Mouse (Mus musculus) adrenal gland, adult (tissue): ENCODE measurements around the gene Dohh.

Experiments used
- DNase-seq, 2 experiments: peaks; one replicate each; pipeline ENCODE4 v3.0.0; 2022 to 2023; ENCODE audit warnings: low spot score in 1 of 2; ENCODE audit not compliant: inconsistent age in 2 of 2

Dohh gene

DNA sequence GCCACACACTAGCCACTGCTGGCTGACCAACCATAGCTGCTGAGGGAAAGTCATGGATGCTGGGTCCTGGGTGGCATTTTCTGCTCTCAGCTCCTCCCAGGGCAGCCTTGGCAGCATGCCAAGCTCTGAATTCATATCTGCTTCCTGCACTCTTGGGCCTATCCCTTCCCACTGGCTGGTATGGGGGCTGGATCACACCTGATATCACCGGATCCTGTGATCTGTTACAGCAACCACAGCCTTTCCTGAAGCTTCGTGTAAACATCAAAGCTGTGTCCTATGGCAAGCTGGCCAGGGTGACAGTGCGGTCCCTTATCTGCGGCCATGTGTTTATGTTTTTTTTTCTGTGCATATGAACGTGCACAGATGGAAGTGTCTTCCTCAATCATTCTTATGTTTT lies 2.2 kb upstream of the Dohh start:
- no peak for DNase-seq

DNA sequence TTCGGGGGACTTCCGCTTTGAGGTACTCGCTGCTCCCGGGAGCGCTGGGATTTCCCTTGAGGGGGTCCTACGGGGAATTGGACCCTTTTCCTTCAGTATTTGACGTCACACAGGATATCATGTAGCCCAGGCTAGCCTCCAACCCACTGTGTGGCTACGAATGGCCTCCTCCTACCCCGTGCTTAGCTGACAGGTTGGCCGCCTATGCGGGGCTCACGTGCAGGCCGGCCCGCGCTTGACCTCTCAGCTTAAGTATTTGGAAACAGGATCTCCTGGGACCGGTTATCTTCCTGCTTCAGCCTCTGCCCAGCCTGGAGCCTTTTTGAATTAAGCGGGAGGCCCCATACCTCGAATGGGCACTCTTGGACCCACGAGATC lies 366 bp downstream of the Dohh start:
- no peak for DNase-seq

DNA sequence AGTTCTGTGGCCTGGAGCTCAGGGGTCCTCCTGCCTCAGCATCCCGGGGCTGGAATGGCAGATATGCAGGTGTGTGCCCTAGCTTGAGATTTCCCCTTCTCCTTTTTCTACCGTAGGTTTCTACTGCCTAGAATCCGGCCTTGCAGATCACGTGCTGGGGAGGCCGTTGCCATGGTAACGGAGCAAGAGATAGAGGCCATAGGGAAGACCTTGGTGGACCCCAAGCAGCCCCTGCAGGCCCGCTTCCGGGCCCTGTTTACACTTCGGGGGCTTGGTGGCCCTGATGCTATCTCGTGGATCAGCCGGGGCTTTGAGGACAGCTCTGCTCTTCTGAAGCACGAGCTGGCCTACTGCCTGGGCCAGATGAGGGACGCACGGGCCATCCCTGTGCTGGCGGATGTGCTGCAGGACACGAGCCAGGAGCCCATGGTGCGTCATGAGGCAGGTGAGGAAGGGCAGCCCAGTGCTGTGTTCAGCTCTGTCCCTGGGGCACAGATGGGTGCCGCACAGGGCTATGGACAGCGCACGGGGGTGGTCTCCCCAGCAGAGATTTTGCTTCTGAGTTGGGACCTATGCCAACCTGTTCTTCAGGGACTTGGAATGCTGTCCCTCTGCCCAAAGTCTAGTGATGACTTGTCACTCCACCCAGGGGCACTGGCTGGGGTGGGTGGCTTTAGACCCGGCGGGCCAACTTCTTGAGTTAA lies 1.5 kb downstream of the Dohh start:
- peak; percentile 42 to 63 for DNase-seq

DNA sequence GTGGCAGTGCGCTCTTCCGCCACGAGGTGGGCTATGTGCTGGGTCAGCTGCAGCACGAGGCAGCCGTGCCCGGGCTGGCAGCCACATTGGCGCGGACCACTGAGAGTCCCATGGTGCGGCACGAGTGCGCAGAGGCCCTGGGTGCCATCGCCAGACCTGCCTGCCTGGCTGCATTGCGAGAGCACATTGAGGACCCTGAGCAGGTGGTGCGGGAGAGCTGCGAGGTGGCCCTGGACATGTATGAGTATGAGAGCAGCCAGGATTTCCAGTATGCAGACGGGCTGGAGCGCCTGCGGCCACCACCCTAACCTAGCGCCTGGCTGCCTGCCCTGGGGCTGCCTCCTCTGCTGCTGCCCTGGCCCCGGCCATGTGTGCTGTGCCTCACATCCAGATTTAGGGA lies 3.5 kb downstream of the Dohh start:
- no peak for DNase-seq

DNA sequence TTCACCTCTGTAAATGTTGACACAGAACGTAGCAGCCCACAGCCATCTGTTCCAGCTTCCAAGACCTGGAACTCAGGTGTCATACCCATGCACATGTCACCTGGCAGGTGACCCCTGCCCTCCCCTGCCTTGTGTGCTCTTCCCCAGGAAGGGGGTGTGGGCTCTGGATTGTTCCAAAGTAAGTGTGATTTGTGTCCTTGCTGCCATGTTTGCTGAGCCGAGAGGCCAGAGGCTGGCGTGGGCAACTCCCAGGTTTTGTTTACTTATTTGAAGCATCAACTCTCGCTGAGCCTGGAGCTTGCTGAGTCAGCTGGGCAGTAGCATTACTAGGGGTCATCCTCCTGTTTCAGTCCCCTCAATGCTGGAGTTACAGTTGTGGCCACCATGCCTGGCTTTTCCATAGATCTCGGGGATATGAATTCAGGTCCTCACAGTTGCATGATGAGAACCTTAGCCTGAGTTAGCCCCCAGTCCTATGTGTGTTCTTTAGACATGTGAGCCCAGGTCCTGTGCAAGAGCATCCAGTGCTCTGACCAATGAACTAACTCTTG lies 4.4 kb downstream of the Dohh start, which contains the start of gene Gm48552:
TSS of gene Gm48552 (plus strand) at position 501 of the 551 bp plus-strand sequence.
- DNase-seq, result no peak

DNA sequence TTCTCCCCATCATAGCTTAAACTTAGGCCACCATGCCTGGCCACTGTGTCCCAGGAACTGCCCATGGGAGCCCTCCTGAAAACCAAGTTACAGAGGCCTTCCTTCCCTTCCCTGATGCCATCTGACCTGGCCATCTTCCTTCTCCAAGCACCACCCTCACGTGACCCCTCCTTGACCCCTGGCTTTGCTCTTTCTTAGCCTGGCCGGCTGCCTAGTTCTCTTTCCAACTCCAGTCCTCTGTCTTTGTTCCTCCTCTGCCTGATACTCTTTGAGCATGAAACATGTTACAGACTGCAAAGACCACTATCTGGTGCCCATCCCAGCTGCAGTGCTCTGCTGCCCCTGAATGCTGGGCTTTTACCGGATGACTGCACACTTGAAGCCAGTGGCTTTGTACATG lies 5.1 kb downstream of the Dohh start:
- peak; percentile 69 to 85 for DNase-seq

DNA sequence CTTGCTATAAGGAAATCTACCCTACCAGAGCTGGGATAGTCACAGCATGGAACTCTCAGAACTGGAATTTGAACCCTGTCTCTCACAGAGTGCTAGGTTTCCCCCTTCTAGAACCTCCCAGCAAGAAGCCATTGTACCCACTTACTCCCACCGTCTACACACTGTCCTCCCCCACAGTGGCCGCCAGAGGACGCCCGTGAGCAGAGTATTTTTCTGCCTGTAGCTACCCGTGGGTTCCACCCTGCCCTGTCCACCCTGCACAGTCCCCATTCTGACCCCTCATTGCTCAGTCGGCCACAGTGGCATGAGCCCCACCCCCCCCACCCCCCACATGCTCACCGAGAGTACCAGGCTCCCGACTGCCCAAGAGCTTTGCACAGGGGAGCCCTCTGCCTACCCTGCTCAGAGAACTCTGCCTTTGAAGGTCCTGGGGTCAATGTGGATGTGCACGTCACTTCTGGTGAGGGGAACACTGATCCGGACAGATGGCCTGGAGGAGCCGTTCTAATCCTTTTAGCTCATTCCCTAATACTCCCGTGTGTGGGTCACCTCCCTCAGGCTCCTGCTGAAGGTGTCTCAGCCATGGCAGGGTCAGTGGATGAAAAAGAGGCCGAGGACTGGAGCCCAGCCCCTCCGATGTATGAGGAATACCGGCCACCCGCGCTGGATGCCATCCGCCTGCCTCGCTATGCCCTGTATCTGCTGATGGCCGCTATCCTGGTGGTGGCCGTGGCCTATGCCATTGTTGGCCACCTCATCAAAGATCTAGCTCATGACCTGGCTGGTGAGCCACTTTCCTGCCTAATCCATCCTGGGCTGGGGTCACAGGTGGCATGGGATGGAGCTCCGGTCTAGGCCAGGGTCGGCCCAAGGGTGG lies 5.8 kb downstream of the Dohh start:
- peak; percentile 76 to 93 for DNase-seq

DNA sequence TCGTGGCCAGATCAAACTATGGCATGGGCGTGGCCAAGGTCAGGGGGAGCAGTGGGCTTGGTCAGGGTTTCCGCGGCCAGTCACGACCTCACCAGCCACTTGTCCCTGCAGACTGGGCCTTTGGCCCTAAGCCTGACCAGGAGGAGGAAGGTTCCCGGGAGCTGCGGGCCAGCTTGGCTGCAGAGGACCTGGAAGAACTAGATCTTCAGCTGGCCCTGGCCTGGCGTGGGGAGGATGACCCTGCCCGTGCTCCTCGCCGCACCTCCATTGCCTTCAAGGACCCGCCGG lies 6.4 kb downstream of the Dohh start:
- DNase-seq, result peak in 1 of 2 experiments; percentile 64

DNA sequence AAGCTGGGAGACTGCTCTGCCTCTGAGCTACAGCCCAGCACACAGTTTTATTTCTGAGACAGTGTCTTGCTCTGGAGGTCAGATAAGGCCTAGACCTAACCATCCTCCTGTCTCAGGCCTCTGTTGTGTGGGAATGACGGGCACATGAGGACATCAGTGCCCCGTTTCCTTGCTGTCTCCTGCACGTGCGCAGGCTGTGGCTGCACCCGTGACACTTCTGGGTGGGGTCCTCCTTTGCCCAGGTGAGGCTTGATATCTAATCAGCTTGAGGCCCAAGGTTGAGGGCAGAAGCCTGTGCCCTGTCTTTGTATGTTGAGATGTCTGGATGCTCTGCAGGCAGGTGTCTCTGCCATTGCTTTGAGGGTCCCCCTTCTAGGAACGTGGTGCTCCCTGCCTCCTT lies 8.0 kb downstream of the Dohh start:
- DNase-seq, result no peak

DNA sequence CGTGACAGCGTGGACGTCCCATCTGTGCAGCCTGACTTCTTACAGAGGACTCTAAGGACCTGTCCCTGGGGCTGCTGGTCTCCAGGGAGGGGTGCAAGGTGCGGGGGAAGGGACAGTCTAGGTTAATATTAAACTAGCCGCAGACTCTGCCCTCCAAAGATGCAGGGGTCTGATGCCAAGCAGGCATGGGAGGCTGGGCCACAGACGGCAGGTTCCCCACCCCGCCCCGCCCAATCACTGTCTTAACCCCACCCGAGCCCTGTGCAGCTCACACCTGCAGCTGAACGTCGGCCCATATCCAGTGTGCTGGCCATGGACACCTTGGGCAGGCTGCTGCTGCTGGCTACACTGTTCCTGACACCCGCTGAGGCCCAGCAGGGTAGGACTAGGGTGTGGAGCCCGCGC lies 8.6 kb downstream of the Dohh start, which contains the start of gene Smim24:
TSS of gene Smim24 (plus strand) at position 271 of the 405 bp plus-strand sequence.
- DNase-seq, result no peak

DNA sequence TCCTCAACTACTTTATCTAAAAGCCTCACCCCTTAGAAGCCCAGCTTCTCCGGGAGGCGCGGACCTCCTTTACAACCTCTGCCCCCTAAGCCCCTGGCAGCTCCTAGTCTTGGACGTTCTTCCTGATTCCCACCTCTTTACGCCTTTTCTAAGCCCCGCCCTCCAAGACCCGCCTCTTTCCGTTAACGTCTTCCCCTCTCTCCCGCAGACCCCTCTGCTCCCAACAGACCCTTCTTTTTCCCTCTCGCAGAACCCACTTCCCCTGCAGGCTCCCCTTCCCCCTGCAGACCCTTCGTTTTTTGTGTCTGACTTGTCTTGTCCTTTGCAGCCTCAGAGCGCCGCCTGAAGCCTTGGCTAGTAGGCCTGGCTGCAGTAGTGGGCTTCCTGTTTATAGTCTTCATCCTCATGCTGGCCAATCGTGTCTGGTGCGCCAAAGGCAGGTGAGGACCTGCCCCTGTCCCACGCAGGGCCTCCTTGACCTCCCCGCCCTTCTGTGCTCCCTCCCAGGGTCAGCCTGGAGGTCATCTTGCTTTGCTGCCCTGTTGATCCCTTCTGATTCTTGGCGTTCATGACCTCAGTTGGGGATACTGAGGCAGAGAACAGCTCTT lies 9.3 kb downstream of the Dohh start:
- DNase-seq, result peak in 1 of 2 experiments; percentile 61

DNA sequence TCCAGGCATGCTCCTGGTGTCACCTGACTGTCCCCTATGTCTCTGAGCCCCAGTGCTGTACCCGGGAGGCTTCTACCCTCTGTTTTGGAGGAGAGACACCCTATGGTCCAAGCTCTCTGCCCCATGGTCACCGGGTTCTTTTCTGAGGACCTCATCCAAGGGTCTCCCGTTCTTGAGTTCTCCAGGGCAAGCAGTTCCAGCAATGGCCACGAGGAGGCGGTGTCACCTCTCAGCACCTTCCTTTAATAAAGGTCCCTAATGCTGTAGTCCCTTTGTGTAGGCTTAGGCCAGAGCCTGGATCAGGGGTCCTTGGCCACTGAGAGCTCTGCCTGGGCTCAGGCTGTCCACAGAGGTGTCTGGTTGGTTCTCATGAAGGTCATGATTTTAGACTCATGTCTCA lies 10.9 kb downstream of the Dohh start:
- peak; percentile 51 to 86 for DNase-seq

DNA sequence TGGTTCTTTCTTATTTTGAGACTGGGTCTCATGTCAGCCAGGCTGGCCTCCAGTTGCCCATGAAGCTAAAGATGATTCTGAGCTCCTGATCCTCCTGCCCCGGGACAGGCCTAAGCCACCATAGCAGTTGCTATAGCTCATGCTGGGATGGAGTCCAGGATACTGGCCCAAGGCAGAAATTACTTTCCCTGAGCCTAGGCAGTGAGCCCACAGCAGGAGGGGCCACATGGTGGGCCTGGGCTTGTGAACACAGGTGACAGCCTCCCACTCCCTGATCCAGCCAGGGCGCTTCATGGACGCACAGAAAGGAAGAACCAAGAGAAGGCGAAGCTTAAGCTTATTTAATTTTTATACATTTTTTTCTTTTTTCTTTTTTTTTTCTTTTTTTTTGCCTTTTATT lies 11.6 kb downstream of the Dohh start:
- DNase-seq, result no peak

DNA sequence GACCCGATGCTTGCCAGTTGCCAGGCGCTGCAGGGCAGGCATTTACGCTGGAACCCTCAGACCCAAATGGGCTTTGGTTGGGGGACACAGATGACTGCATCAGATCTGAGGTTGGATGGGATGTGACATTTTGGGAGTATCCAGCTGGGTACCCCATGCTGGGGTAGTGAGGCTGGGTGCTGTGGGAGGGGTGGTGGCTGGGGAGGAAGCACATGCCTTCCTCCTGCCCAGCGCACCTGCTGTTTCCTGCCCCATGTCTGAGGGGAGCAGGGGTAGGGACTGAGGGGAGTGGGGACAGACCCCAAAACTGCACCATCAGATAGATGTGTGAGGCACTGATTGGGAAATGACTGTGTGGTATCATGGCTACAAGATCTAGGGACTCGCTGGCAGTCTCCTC lies 12.5 kb downstream of the Dohh start:
- no peak for DNase-seq

DNA sequence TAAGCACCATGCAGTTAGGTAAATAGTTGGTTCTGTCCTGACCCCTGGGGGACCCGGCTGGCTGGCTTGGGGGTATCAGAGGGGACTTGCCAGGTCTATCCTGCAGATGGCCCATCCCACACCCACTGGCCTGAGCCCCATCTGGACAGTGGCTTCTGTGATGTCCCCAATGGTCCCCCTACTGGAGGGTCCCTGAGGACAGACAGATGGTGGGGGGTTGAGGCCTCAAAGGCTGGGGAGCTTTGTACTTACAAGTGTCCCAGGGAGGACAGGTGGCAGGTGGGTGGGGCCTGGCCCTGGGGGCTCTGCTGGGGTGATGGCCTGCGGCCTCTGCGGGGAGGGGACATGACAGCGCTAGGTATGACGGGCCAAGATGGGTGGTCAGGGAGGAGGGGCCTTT lies 15.1 kb downstream of the Dohh start:
- no peak for DNase-seq

DNA sequence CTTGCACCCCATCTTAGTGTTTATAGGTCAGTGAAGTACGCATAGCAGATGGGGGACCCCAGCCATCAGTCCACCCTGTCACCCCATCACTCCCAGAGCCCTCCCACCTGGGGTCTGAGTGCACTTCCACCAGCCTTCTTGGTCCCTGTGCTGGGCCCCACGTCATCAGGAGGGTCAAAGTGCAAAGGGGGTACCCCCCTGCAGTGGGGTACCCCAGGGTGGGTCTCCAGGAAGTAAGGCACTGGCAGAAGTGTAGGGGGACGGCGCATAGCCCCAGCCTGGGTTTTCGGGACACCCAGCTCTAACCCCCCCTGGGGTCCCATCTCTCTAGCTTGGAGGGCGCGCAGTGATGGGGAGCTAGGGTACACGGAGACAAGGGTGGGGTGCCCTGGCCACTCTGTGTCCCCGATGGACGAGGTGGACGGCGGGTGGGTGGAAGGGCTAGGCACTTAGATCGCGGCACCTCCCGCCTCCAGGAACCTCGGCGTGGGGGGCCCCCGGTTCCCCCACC lies 15.6 kb downstream of the Dohh start:
- no peak for DNase-seq

DNA sequence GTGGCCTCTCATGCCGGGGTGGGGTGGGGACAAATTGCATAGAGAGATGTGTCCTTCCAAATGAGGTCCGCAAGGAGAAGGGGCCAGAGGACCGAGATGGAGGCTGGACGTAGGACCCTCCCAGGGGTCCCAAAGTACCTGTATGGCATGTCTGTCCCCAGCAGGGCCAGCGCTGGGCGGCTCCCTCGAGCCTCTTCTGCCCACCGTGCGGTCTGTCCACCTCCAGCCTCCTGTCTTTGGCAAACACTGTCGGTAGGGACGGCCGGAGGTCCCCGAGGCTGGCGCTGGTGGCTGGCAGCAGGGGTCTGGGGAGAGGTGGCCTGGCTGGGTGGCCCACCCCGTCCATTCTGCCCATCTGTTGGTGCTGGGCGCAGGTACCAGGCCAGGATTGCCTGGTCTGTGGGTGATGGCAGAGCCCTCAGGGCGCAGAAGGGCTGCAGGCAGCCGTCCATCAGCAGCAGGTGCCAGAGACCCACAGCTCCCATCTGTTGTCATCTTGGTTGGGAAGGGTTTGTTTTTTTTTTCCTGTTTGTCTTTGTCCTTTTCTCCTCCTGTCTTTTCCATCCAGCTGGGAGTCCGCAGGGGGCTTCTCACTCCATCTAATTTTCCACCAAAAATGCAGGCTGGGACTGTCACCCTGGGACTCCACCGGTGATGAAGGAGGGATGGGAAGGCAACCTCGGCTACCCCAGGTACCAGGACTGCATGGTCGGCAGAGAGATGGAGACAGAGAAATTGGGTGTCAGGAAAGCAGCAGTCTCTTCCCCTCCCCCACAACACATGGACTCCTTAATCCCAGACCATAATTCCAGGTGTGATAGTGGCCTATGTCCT lies 16.4 kb downstream of the Dohh start:
- no peak for DNase-seq

DNA sequence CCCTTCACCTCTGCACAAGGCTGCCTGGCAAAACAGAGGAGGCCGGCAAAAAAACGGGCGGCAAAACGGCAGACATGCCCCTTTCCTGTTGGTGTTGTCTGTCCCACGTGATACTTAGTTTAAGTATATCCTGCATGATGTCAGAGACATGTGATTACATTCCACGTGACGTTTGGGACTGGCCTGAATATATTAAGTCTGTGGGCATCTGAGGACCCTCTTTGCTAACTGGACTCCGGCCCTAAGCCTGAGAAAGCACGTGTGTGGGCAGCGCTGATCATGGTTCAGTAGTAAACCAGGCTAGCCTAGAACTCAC lies 16.9 kb downstream of the Dohh start:
- DNase-seq, result no peak

DNA sequence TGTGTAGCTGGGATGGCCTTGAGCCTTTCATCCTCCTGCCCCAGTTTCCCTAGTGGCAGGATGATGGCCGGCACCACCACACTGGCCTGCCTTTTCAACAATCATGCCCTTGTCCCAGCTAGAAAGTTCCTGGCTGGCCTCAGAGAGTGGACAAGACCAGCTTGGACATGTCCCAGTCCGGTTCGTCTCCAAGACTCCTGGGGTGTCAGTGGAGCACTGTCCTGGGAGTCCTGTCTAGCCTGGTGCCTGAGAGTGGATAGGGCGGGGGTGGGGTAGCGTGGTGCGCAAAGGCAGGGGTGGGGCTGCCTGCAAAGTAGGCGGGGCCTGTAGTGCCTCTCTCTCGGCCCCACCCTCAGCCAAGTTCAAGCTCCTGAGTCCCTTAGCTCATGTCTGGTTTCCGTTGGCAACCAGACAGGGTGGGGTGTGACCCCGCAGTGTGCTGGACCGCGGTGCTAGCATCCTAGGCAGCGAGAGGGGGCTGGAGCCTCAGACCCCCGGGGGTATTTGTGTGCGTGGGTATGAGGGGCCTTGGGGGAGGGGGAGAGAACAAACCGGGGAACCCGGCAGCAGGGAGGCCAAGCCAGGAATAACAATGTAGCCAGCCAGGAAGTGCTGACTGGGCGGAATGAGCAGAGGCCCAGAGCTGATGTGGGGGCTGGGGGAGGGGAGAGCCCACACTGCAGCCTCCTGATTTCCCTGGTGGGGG lies 17.4 kb downstream of the Dohh start:
- peak; percentile 62 to 78 for DNase-seq

DNA sequence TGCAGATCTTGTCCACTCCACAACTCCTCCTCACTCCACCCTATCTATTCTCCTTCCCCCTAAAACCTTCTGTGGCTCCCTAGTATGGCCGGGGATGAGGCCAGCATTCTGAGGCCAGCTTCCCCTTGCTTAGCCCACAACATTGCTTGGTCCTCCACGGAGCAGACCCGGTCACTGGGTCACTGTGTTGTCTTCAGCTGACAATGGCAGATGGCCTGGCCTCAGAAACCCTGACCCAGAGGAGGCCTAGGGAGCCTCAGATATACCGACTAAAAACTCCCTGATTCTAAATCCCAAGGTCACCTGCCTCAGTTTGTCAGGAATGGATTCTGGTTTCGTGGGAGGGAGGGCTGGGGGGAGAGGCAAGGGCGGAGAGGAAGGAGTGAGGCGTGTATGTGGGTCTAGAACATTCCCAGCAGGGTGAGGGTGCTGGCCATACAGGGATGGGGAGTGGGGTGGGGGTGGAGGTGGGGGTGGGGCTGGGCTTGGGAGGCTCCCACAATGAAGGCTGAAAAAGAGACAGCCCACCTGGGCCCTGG lies 18.1 kb downstream of the Dohh start:
- no peak for DNase-seq
